9 mouse cellular contexts compared by ENCODE assay signal in the genomic region with DNA sequence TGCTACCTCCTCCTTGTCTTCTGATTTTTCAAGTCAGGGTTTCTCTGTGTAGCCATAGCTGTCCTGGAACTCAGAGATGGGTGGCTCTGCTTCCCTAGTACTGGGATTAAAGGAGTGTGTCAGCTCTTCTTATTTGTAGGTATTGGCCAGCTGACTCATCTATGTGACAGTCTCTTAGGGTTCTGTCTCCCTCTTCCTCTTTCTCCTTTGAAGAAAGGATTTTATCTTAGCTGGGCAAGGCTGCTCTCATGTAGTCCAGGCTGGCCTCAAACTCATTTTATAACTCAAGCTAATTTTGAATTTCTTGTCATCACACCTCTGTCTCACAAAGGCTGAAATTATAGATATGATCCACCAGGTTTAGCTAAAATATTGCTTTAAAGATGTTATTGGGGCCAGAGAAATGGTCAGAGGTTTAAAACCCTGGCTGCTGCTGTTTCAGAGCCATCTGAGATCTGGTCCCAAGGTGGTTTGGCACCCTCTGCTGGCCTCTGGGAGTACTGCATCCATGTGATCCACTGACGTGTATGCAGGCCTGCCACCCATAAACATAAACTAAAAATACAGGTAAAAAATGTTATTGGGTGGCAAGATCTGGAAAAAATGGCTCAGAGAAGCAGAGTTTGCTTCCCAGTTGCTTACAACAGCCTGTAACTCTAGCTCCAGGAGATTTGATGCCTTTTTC. TPM values are rescaled to one million over a fixed set of nuclear protein-coding genes. Genes with fewer than 3 reads are reported as not detected.
A peak's percentile ranks its signal among the peaks of the same experiment; 100 is the strongest.
DNase-seq lines count a peak whose midpoint lies in the region; ATAC-seq and TF ChIP-seq lines count a peak whose summit lies in the region.
"Had no signal": no experiment of that assay in that cellular context is flagged by ENCODE, and none has a peak within 500 bp of the region (broad histone marks: within the 10 kb centered on the region; RNA-seq: fewer than 3 reads in every experiment).

No protein-coding gene starts in this region.

- no peaks in the 10 kb centered on the region for H3K9me3 ChIP-seq in midbrain, embryonic 10.5 days (replicated peaks)
- no peaks in the 10 kb centered on the region for H3K9me3 ChIP-seq in midbrain, embryonic 16.5 days (replicated peaks; ENCODE audit: control insufficient read depth, low read length, poor library complexity, severe bottlenecking)
- no peaks in the 10 kb centered on the region for H3K9me3 ChIP-seq in limb, embryonic 14.5 days (ENCODE audit: control insufficient read depth, low read length)
- H3K9me3 ChIP-seq: embryonic facial prominence, embryonic 12.5 days had no signal

- no peak for TF ChIP-seq POLR2A in limb, embryonic 14.5 days (IDR thresholded peaks at IDR 0.05; ENCODE audit: borderline replicate concordance, extremely low read depth, insufficient read depth, insufficient read length)

- 22% methylated on average over 1 of the region's 1 CpGs for WGBS in midbrain, embryonic 10.5 days
- 5% methylated on average over 1 of the region's 1 CpGs for WGBS in midbrain, embryonic 16.5 days
- WGBS in limb, embryonic 14.5 days: 13% methylated on average over 1 of the region's 1 CpGs

- H3K36me3 ChIP-seq in midbrain, embryonic 10.5 days: no peaks in the 10 kb centered on the region
- no peaks in the 10 kb centered on the region for H3K36me3 ChIP-seq in midbrain, embryonic 16.5 days (ENCODE audit: control insufficient read depth, insufficient read depth, low read length)
- H3K36me3 ChIP-seq in limb, embryonic 14.5 days (ENCODE audit: control insufficient read depth, insufficient read depth, low read length): no peaks in the 10 kb centered on the region
- H3K36me3 ChIP-seq in splenic B cell, adult 2 months (ENCODE audit: control insufficient read depth, insufficient read depth, low read length, poor library complexity, severe bottlenecking): no peaks in the 10 kb centered on the region
- H3K36me3 ChIP-seq: embryonic facial prominence, embryonic 12.5 days had no signal

- H3K4me3 ChIP-seq in midbrain, embryonic 10.5 days: no peak overlapping the region
- no peak overlapping the region for H3K4me3 ChIP-seq in midbrain, embryonic 16.5 days (ENCODE audit: low read depth, low read length)
- H3K4me3 ChIP-seq in limb, embryonic 14.5 days (replicated peaks; ENCODE audit: low read length): no peak overlapping the region
- H3K4me3 ChIP-seq: embryonic facial prominence, embryonic 12.5 days had no signal

- ATAC-seq in midbrain, embryonic 16.5 days: no peak
- no peak; the same call in 1 of the 2 replicates for ATAC-seq in limb, embryonic 14.5 days (ENCODE audit: low FRiP score, low read depth)
- peak; percentile 75; the same call in 1 of the 2 replicates for ATAC-seq in monocyte, adult 5-6 weeks (replicated peaks; ENCODE audit: insufficient number of reproducible peaks, low FRiP score, low TSS enrichment, poor library complexity, severe bottlenecking)

- no peak overlapping the region for H3K27ac ChIP-seq in midbrain, embryonic 10.5 days (replicated peaks)
- H3K27ac ChIP-seq in midbrain, embryonic 16.5 days (ENCODE audit: low read length): no peak overlapping the region
- no peak overlapping the region for H3K27ac ChIP-seq in limb, embryonic 14.5 days (replicated peaks; ENCODE audit: low read depth, low read length)
- H3K27ac ChIP-seq: embryonic facial prominence, embryonic 12.5 days had no signal

- no peak overlapping the region for H3K4me2 ChIP-seq in midbrain, embryonic 16.5 days (ENCODE audit: low read length)
- H3K4me2 ChIP-seq in limb, embryonic 14.5 days (replicated peaks; ENCODE audit: low read depth, low read length, severe bottlenecking): no peak overlapping the region
- H3K4me2 ChIP-seq: embryonic facial prominence, embryonic 12.5 days had no signal

- no peak overlapping the region for H3K9ac ChIP-seq in midbrain, embryonic 16.5 days (ENCODE audit: low read depth, low read length)
- no peak overlapping the region for H3K9ac ChIP-seq in limb, embryonic 14.5 days (ENCODE audit: low read depth, low read length, severe bottlenecking)
- H3K9ac ChIP-seq: embryonic facial prominence, embryonic 12.5 days had no signal

- DNase-seq in midbrain, embryonic 10.5 days (ENCODE audit: low spot score): peak; percentile 65
- DNase-seq in cerebellum, postnatal 10 days: peak; percentile 91
- peak; percentile 81 for DNase-seq in gastrocnemius, adult 18-20 months (ENCODE audit: low spot score)
- DNase-seq in kidney, adult 8-10 months: peak; percentile 71 to 89
- DNase-seq in limb, embryonic 14.5 days (ENCODE audit: low spot score): peak; percentile 80
- DNase-seq in splenic B cell, adult 2 months (ENCODE audit: low read depth, low spot score): peak; percentile 89

- no peaks in the 10 kb centered on the region for H3K4me1 ChIP-seq in midbrain, embryonic 10.5 days
- no peaks in the 10 kb centered on the region for H3K4me1 ChIP-seq in midbrain, embryonic 16.5 days (ENCODE audit: control insufficient read depth, insufficient read depth, low read length)
- no peaks in the 10 kb centered on the region for H3K4me1 ChIP-seq in limb, embryonic 14.5 days (ENCODE audit: control insufficient read depth, insufficient read depth, low read length)
- H3K4me1 ChIP-seq: embryonic facial prominence, embryonic 12.5 days had no signal

- no peaks in the 10 kb centered on the region for H3K27me3 ChIP-seq in midbrain, embryonic 10.5 days (ENCODE audit: low read depth, poor library complexity, severe bottlenecking)
- H3K27me3 ChIP-seq in midbrain, embryonic 16.5 days (ENCODE audit: control insufficient read depth, insufficient read depth, low read depth, low read length): no peaks in the 10 kb centered on the region
- H3K27me3 ChIP-seq in limb, embryonic 14.5 days (ENCODE audit: control insufficient read depth, insufficient read depth, low read length): no peaks in the 10 kb centered on the region
- no peaks in the 10 kb centered on the region for H3K27me3 ChIP-seq in splenic B cell, adult 2 months (ENCODE audit: control insufficient read depth, insufficient read depth, low read length, poor library complexity, severe bottlenecking)
- H3K27me3 ChIP-seq: embryonic facial prominence, embryonic 12.5 days had no signal

RNA-seq across cellular contexts. Expression of a gene that starts 26.8 kb away (rescaled TPM):
- polyA plus RNA-seq in midbrain, embryonic 10.5 days (2016; fragmentation: Nextera tagmentation; extraction: Ambion mirVana): 101 and 118 TPM in 2 replicates
- polyA plus RNA-seq in midbrain, embryonic 16.5 days (2015; fragmentation: Nextera tagmentation; extraction: Ambion mirVana): 379 and 431 TPM in 2 replicates
- 10 to 100 TPM; 93.9 to 96.8 TPM for total RNA-seq in gastrocnemius, adult 18-20 months (2021)
- polyA plus RNA-seq in limb, embryonic 14.5 days (2012; rRNA removed): 196 and 236 TPM in 2 replicates
- polyA plus RNA-seq in limb, embryonic 14.5 days (2014; fragmentation: Nextera tagmentation; extraction: Ambion mirVana): 87.1 and 97.1 TPM in 2 replicates
- total RNA-seq in monocyte, adult 5-6 weeks (2017): 52.9 to 87.7 TPM (median 65.5 TPM) in 3 replicates
